Mouse (Mus musculus): ENCODE data around the gene Sdhb. TPM values are rescaled to one million over a fixed set of nuclear protein-coding genes. Genes with fewer than 3 reads are reported as not detected.

The Sdhb gene
- polyA plus RNA-seq, 1 experiment from 2014 or later = 115 TPM

DNA sequence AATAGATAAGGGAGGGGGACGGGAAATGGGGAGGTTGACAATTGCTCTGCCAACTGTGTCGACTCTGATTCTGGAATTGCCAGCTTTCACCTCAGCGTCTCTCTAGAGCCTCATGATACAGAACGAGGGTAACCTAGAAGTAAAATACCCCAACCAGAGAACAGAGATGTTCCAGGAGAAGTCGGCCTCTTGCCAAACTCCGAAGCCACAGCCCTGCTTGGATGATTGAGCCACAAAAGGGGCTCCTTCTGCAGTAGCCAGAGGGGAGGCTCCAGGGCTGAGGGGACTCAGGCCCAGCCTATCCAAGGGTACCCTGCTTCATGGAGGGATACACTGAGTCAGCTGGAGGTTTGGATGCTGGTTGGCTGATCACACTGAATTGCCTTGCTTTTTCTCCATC lies 2.7 kb upstream of the Sdhb start:
- Histone ChIP-seq H3K79me2 (ENCODE audit: inconsistent target) (peaks cover 21% of the 10 kb centered on the region), H3K36me3 (ENCODE audit: inconsistent target) (no peaks in the 10 kb centered on the region), H3K4me3 (ENCODE audit: inconsistent target) (no peak overlapping the region), H3K27ac (no peak overlapping the region)
- WGBS (ENCODE audit: missing documents) = 59% methylated on average over 6 of the region's 6 CpGs

DNA sequence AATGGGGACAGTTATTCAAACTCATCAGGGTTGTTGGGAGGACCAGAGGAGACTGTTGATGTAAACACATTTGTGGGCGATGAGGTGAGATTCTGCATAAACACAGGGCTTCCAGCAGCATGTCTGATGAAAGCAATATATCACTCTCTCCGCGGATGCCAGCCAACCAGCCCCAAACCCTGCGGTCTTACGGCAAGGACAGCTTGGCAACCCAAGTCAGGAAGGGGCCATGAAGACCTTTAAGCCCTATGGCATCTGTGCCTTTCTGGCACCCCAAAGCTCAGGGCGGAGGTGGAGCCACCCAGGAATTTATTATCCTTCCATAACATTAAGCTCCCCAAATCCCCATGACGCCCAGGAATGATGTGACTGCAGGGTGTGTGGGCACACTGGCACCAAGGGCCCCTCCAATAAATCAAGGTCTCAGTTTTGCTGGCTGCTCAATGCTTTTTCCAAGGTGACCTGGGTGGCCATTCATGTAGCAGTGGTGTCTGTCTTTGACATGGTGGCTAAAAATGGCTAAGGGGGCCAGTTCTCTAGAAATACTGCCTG lies 1.8 kb upstream of the Sdhb start:
- Histone ChIP-seq H3K4me3 (ENCODE audit: inconsistent target) (no peak overlapping the region), H3K27ac (no peak overlapping the region), H3K79me2 (ENCODE audit: inconsistent target) (peaks cover 22% of the 10 kb centered on the region), H3K36me3 (ENCODE audit: inconsistent target) (no peaks in the 10 kb centered on the region)
- WGBS (ENCODE audit: missing documents) = 97% methylated on average over 7 of the region's 7 CpGs

DNA sequence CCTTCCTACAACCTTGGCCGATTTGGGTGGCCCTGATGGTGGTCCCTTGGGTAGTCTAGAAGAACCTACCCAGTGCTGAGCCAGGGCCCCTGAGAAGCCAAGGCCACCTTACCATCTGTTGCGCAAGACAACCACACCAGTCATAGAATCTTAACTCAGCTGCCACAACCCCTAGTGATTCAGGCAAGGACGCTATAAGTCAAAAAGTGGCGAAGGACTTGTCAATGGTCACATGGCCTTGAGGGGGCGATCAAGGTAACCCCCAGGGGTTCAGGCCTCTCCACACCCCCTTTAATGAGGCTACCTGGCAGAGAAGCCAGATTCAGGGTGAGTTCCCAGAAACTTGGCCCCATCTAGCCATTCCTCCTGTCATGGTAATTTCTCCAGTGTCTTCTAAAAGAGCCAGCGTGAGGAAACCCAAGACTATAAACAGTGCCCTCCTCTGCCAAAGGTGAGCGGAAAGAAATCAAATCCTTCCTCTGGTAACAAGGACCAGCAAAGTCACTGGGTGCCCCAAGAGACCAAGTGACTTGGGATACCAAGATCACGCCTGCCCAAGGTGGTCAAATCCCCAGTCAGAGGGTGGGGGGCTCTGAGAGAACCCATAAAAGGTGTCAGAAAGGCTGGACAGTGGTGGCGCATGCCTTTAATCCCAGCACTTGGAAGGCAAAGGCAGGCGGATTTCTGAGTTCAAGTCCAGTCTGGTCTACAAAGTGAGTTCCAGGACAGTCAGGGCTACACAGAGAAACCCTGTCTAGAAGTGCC lies 1.1 kb upstream of the Sdhb start:
- H3K36me3 ChIP-seq (ENCODE audit: inconsistent target) = no peaks in the 10 kb centered on the region
- H3K79me2 ChIP-seq (ENCODE audit: inconsistent target) = peaks cover 22% of the 10 kb centered on the region
- 76% methylated on average over 10 of the region's 10 CpGs for WGBS (ENCODE audit: missing documents)
- H3K27ac ChIP-seq = 0 out of 2 replicates have a peak overlapping the region, but pooled peaks have one; percentile 40
- H3K4me3 ChIP-seq (ENCODE audit: inconsistent target) = no peak overlapping the region

DNA sequence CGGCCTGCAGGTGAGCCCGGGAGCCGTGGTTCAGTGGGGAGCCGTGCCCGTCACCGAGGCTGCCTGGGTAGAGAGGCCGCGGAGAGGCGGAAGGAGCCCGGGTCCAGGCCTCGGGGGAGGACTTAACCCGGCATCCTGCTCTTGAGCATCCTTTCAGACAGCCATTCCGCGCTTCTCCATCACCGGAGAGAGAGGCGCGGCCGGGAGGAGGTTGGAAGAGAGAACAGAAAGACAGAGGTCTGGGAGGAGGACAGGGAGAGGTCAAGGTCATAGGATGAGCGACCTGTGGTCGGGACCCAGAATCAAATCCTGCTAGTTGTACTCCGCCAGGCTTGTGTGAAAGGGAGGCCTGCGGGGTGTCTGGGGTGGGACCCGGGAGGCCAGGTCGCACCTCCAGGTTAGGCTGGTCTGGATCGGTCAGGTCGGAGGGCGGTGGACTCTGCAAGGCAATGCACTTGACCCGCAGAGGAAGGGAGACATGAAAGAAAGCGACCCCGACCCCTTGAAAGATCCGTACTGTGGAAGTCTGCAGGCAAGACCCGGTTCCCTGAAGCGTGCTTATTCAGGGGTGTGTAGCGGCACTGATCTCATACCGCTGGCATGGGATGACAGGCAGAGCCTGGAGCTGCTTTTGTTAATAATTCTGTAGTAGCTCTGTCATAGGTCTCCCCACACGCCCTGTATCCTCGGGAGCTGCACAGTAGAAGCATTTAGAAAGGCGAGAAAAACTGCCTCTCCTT lies 634 bp downstream of the Sdhb start:
- Histone ChIP-seq H3K79me2 (ENCODE audit: inconsistent target) (peaks cover 36% of the 10 kb centered on the region), H3K4me3 (ENCODE audit: inconsistent target) (peak overlapping the region; percentile 99), H3K36me3 (ENCODE audit: inconsistent target) (peaks cover 6% of the 10 kb centered on the region; the same call in 1 of the 2 replicates), H3K27ac (peak overlapping the region; percentile 80)
- WGBS (ENCODE audit: missing documents) = 4% methylated on average over 38 of the region's 38 CpGs

DNA sequence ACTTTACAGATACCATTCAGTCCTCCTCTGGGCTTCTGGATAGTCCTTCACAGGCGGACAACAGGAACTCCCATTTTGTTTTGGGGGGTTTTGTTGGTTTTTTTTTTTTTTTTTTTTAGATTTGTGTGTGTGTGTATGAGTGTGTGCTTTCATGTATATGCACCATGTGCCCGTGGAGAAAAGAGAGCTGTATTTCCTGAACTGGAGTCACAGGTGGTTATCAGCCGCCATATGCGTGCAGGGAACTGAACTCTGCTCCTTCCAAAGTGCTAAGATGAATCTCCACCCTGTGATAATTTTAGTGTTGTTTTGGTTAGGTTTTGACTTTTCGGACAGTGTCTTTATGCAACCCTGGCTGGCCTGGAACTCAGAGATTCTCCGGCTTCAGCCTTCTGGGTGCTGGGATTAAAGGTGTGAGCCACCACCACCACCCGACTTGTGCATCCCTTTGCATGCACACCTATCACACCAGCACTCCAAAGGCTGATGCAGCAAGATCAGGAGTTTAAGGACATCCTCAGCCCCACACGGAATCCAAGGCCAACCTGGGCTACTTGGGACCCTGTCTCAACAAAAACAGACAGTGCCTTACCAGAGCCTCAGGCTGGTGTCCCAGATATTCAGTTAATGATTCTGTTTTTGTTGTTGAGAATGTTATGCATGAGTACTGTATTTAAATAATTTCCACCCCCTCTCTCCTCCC lies 1.4 kb downstream of the Sdhb start:
- peaks cover 43% of the 10 kb centered on the region for H3K79me2 ChIP-seq (ENCODE audit: inconsistent target)
- peak overlapping the region; percentile 80 for H3K27ac ChIP-seq
- peaks cover 13% of the 10 kb centered on the region; the same call in 1 of the 2 replicates for H3K36me3 ChIP-seq (ENCODE audit: inconsistent target)
- H3K4me3 ChIP-seq (ENCODE audit: inconsistent target) = peak overlapping the region; percentile 99
- 73% methylated on average over 8 of the region's 8 CpGs for WGBS (ENCODE audit: missing documents)

DNA sequence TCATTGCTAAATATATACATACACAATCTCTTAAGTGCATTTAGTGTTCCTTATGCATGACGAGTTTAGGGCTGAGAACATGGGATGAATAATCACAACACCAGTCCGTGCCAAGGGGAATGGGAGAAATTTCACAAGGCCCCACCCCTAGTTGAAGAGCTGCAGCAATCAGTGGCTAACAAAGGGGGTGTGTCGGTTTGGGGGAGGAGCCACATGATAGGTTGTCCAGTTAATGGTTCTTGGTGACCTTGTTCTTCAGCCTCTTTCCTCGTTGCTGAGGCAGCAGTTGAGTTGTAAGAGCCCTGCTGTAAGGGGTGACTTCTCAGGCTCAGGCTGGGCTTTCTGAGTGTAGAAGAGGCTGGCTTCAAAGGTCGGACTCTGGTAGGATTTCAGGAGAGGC lies 1.9 kb downstream of the Sdhb start:
- 50% methylated on average over 5 of the region's 5 CpGs for WGBS (ENCODE audit: missing documents)
- peak overlapping the region; percentile 80 for H3K27ac ChIP-seq
- peaks cover 17% of the 10 kb centered on the region; the same call in 1 of the 2 replicates for H3K36me3 ChIP-seq (ENCODE audit: inconsistent target)
- peaks cover 45% of the 10 kb centered on the region for H3K79me2 ChIP-seq (ENCODE audit: inconsistent target)
- 0 out of 2 replicates have a peak overlapping the region, but pooled peaks have one; percentile 99 for H3K4me3 ChIP-seq (ENCODE audit: inconsistent target)

DNA sequence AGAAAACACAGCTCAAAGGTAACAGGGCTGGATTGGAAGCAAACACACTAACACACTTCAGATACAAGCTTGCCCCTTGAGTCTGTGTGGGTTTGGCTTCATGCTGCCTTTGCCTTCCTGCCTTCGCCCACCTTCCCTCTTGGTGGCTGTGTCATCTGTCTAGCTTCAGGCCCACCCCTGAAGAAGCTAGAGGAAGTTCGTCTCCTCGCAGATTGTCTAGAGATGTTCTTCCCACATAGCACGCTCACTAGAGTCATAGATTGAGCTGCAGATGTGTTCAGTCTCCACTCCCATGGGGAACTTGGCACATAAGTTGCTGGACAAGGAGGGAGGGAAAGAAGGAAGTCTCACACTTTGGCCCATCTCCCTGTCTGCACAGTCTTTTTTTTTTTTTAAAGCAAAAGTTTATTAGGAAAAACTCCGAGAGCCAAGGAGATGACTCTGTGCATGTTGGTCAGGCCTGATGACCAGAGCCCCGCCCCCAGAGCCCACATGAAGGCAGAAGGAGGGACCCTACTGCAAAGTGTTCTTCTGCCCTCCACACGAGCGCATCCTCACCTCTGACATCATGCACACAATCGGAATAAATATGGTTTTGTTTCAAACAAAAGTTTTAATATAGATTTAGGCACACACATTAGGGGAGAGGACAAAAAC lies 3.1 kb downstream of the Sdhb start:
- Histone ChIP-seq H3K36me3 (ENCODE audit: inconsistent target) (peaks cover 17% of the 10 kb centered on the region; the same call in 1 of the 2 replicates), H3K27ac (peak overlapping the region; percentile 80), H3K4me3 (ENCODE audit: inconsistent target) (no peak overlapping the region), H3K79me2 (ENCODE audit: inconsistent target) (peaks cover 53% of the 10 kb centered on the region)
- WGBS (ENCODE audit: missing documents) = 51% methylated on average over 9 of the region's 9 CpGs

DNA sequence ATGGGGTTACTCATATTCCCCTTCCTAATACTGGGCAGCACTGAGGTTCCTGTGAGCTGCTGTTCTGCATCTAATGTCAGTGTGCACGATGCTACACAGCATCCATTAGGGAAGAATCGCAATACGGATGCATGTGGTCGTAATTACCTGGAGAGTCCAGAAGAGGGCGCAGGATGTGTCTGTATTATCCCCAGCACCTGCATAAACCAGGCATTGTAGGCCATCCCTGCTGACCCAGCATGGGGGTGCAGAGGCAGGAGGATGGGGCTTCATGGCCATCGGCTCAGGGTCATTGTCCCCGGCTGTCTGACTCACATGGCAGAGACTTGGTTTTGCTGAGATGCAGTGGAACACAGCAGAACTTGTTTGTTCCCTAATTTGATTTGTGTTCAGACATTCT lies 3.6 kb downstream of the Sdhb start:
- Histone ChIP-seq H3K27ac (peak overlapping the region; percentile 80), H3K79me2 (ENCODE audit: inconsistent target) (peaks cover 59% of the 10 kb centered on the region), H3K4me3 (ENCODE audit: inconsistent target) (no peak overlapping the region), H3K36me3 (ENCODE audit: inconsistent target) (peaks cover 17% of the 10 kb centered on the region; the same call in 1 of the 2 replicates)
- WGBS (ENCODE audit: missing documents) = 6% methylated on average over 7 of the region's 7 CpGs

DNA sequence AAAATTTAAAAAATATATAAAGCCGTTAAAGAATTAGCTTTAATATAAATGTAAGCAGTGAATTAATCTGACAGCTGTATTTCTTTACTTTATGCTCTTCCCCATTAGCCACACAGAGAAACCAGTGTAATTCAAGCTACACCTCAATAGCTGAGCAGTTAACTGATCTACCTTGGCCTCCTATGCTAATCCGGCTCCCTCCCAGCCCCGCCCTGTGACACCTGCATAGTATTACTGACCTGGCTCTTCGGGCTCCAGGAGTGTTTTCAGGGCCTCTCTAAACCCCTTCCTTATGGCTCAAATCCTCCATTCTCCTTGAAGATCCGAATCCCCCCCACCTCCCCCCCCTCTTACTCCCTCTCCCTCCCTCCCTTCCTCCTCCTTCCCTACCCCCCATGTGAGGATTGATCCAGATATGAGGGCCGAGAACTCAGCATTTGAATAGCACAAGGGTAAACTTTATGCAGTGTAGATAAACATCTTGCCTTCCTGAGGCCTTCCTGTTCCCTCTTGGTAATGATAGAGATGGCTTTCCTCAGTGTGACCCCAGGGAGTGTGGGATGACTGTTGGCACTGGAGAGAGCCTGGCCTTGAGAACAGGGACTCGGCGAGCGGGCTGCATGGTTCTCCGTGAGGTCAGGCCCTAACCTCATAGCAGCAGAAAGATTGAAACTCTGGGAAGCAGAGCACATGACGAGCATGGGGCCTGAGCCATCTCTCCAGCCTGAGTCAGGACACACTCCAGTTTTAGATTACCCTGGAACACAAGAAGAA lies 6.6 kb downstream of the Sdhb start:
- peaks cover 41% of the 10 kb centered on the region for H3K36me3 ChIP-seq (ENCODE audit: inconsistent target)
- H3K79me2 ChIP-seq (ENCODE audit: inconsistent target) = peaks cover 47% of the 10 kb centered on the region
- WGBS (ENCODE audit: missing documents) = 87% methylated on average over 11 of the region's 11 CpGs

DNA sequence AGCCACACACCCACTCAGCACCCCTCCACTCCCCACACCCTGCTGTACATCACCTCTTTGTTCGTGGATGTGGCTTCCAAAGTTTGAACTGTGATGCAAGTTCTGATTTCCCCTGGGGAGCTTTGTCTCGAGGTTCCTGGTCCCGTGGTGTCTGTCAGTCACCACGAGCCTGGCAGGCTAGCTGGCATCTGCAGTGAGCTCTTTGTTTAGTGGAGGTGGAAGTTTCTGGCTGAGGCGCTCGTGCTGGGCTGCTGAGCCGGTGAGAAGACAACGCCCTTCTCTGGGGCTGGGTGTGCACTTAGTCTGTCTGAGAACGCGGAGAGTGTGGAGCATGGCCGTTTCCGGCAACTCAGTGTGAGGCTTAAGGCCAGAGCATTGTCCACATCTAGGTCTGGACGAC lies 10.7 kb downstream of the Sdhb start:
- H3K27ac ChIP-seq = 0 out of 2 replicates have a peak overlapping the region, but pooled peaks have one; percentile 7
- no peak overlapping the region for H3K4me3 ChIP-seq (ENCODE audit: inconsistent target)
- peaks cover 27% of the 10 kb centered on the region for H3K79me2 ChIP-seq (ENCODE audit: inconsistent target)
- H3K36me3 ChIP-seq (ENCODE audit: inconsistent target) = peaks cover 58% of the 10 kb centered on the region
- 63% methylated on average over 13 of the region's 13 CpGs for WGBS (ENCODE audit: missing documents)

More for the DNA sequence above, 6.6 kb downstream of the Sdhb start:
- Histone ChIP-seq H3K4me3 (ENCODE audit: inconsistent target) (no peak overlapping the region), H3K27ac (no peak overlapping the region)

DNA sequence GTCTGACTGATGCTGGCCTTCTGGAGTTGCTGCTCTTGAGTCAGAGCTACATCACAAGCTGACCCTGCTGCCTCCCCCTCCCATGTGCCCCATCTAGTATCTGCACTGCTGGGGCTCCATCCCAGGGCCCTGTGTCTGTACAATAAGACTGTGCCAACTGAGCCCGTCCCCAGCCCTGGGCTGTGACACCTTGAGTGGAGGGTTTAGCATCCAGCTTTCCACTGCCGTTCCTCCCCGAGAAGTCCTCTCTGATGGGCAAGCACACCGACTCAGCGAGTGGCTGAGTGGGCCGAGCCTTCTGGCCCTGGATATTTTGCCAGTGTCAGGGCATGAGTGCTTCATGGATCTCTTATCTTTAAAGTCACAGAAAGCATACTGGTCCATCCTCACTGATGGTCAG lies 13.4 kb downstream of the Sdhb start:
- H3K4me3 ChIP-seq (ENCODE audit: inconsistent target) = no peak overlapping the region
- peaks cover 73% of the 10 kb centered on the region for H3K36me3 ChIP-seq (ENCODE audit: inconsistent target)
- peak overlapping the region; percentile 68 for H3K27ac ChIP-seq
- WGBS (ENCODE audit: missing documents) = 89% methylated on average over 6 of the region's 6 CpGs
- H3K79me2 ChIP-seq (ENCODE audit: inconsistent target) = peaks cover 7% of the 10 kb centered on the region; the same call in 1 of the 2 replicates

DNA sequence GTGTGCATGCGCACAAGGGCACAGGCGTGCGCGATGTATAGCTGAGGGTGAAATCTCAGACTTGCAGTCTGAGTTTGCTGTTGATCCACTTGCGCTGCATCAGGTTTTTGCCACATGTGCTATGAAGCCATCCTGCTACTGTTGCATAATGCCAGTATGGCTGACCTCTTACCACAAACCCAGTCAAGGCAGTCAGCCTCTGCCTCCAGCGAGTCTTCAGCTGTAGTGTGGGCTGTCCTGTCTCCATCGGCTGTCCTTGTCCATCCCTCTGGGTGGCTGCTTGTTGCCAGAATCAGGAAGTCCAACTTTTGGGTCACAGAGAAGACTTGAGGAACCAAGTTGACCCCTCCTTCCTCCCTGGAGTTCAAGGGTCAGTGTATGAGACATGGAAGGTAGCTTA lies 14.4 kb downstream of the Sdhb start:
- Histone ChIP-seq H3K79me2 (ENCODE audit: inconsistent target) (peaks cover 4% of the 10 kb centered on the region; the same call in 1 of the 2 replicates), H3K36me3 (ENCODE audit: inconsistent target) (peaks cover 76% of the 10 kb centered on the region), H3K27ac (peak overlapping the region; percentile 68), H3K4me3 (ENCODE audit: inconsistent target) (no peak overlapping the region)
- 46% methylated on average over 7 of the region's 7 CpGs for WGBS (ENCODE audit: missing documents)

DNA sequence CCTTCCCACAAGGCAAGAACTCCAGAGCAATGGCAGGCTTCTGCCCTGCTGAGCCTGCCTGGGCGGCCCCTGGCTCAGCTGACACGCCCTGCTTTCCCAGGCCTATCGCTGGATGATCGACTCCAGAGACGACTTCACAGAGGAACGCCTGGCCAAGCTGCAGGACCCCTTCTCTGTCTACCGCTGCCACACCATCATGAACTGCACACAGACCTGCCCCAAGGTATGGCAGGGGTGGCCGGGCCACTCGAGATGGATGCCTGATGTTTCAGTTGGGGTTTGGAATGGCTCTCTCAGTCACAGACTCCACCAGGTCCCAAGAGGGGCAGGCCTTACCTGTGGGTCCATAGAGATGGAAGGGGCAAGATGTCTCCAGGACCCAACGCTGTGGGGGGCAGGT lies 16.3 kb downstream of the Sdhb start:
- Histone ChIP-seq H3K4me3 (ENCODE audit: inconsistent target) (no peak overlapping the region), H3K79me2 (ENCODE audit: inconsistent target) (peaks cover 4% of the 10 kb centered on the region; the same call in 1 of the 2 replicates), H3K36me3 (ENCODE audit: inconsistent target) (peaks cover 61% of the 10 kb centered on the region), H3K27ac (no peak overlapping the region)
- 93% methylated on average over 7 of the region's 10 CpGs for WGBS (ENCODE audit: missing documents)
